Mouse (Mus musculus) 3134 (cell line): Measurements from ENCODE around the gene Bcas2.
"Not testable (repeated sequence)": the region's sequence is repeated elsewhere in the genome, so short reads cannot be mapped to it uniquely, and the experiment has no call there.

Experiments used
- DNase-seq: peaks from one replicate; pipeline ENCODE4 v3.0.0-alpha.2; 2011; ENCODE audit warnings: low spot score; ENCODE audit not compliant: insufficient read length; ENCODE audit errors: extremely low read depth

The Bcas2 gene

GRCm38 (mm10) chr3:103159232-103159900, 12.1 kb upstream of the Bcas2 start:
- DNase-seq = no peak

GRCm38 (mm10) chr3:103169771-103170170, 1.7 kb upstream of the Bcas2 start:
- DNase-seq = no peak

- DNase-seq = no peak
Measured at GRCm38 (mm10) chr3:103172615-103173014, 1.2 kb downstream of the Bcas2 start.

- no peak for DNase-seq
Measured at GRCm38 (mm10) chr3:103176740-103177139, 5.3 kb downstream of the Bcas2 start.

DNA sequence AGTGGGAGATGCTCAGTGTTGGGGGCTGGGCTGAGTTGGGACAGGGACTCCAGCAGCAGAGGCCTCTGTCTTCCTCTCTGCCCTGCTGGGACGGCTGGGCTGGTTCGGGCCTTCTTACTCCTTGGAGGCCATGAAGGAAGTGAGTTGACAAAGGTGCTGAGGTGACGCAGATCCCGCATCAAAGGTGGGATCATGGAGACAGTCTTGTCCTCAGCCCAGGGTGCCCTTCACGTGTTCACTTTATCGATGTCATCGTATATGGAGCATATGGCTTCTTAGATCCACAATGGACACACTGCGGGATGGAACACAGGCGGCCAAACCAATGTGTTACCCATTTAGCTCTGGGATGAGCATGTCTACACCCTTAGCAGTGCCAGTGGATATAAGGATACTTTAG, 8.1 kb downstream of the Bcas2 start:
- no peak for DNase-seq

GRCm38 (mm10) chr3:103181171-103181570, 9.7 kb downstream of the Bcas2 start:
- no peak for DNase-seq

DNA sequence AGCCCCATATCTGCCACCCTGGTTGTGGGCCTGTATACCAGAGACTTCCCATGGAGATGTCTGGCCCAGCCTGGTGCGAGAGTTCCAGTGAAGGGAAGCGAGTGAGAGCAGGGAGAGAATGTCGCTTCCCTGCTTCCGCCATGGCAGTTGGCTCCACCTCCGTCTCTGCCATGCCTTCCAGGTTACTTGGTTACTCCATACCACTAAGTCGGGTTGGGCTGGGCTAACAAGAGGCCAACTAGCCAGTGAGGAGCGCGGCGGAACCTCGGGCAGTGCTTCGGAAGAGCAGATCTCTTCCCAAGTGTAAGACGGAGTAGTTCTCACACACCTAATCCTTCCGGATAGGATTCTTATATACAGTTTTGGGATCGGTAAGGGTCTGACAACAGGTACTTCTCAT, 11.4 kb downstream of the Bcas2 start:
- DNase-seq = no peak

GRCm38 (mm10) chr3:103184467-103184866, 13.0 kb downstream of the Bcas2 start:
- not testable (repeated sequence) for DNase-seq

- no peak for DNase-seq
Measured at GRCm38 (mm10) chr3:103188451-103188850, 17.0 kb downstream of the Bcas2 start.

DNA sequence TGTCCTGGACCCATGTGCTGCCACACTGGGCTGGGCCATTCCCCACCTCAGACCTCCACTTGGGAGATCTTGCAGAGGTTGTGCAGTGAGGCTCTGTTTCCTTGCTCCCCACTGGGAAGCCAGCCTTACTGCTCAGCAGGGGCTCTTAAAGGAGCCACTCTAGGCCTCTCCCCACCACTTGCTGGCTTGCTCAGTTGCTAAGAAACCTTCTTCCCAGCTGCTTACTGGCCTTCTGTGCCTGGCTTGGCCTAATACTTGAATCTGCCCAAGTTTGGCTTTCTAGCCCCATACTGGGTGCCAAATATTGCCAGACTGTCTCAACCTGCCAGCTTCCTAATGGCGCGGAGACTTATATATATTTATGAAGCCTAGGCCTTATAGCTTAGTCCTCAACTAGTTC, 17.4 kb downstream of the Bcas2 start:
- no peak for DNase-seq

- no peak for DNase-seq
Measured at GRCm38 (mm10) chr3:103192161-103192560, 20.7 kb downstream of the Bcas2 start.

GRCm38 (mm10) chr3:103193186-103193585, 21.7 kb downstream of the Bcas2 start:
- no peak for DNase-seq

- DNase-seq = no peak
Measured at GRCm38 (mm10) chr3:103196320-103196823, 24.9 kb downstream of the Bcas2 start.

- no peak for DNase-seq
Measured at GRCm38 (mm10) chr3:103199386-103199785, 27.9 kb downstream of the Bcas2 start.

GRCm38 (mm10) chr3:103201105-103201504, 29.6 kb downstream of the Bcas2 start:
- DNase-seq = not testable (repeated sequence)

DNA sequence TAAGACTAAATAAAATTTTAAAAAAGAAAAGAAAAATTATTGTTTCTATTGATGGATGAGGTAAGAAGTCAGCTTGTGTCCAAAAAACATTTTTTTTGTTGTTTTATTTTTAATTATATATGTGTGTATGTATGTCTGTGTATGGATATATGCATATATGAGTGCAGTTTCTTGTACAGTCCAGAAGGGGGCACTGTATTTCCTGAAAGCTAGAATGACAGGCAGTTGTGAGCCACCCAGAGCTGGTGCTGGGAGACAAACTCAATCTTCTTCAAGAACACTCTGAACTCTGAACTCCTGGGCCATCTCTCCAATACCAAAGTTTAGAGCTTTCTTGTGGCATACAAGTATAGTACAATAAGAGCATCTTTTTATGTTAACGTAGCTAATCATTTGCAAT, 32.1 kb downstream of the Bcas2 start:
- no peak for DNase-seq

DNA sequence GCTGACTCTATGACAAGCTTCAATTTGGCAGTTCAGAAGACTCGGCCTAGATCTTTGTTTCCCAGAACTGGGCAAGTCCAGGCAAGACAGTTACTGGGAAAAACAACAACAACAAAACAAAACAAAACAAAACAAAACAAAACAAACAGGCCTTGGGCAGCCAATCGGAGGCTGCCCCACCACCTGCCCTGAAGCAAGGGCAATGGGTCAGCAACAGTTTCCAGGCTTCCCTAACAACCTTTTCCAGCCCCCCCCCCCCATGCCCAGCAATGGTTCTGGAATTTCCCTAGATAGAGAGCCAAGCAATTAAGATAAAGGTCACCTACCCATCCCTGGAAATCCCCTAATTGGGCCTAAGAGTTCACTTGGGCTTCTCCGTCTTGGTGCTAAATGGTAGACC, 33.0 kb downstream of the Bcas2 start:
- DNase-seq = no peak

GRCm38 (mm10) chr3:103206393-103206792, 34.9 kb downstream of the Bcas2 start:
- DNase-seq = no peak

DNA sequence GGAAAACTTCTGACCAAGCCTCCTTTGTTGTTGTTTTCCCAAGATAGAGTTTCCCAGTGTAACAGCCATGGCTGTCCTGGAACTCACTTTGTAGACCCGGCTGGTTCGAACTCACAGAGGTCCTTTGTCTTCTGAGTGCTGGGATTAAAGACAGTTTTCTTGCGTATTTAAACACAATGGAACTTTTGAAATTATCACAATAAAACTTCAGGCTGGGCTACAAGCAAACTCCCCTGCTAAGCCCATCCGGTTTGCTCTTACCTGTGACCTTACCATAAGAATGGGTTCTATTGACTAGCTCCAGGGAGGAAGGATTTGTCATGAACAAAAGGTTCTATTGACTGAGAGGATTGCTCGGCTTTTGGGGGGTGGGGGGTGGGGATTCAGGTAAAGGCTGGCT, 36.3 kb downstream of the Bcas2 start:
- DNase-seq = no peak

DNA sequence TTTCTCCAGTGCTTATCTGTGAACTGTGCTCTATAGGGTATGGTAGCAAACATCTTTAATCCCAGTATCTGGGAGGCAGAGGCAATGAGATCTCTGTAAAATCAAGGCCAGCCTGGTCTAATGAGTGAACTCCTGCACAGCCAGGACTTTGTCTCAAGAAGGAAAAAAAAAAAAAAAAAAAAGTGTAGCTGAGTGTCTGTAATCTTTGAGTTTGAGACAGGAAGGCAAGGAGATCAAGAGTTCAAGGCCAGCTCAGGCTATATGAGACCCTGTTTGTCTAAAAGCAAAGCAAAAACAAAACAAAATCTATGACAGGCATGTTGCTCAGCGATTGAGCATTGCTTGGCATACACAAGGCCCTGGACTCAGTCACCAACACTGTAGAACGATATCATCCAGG, 36.8 kb downstream of the Bcas2 start:
- DNase-seq = no peak

GRCm38 (mm10) chr3:103211101-103211500, 39.6 kb downstream of the Bcas2 start:
- no peak for DNase-seq

DNA sequence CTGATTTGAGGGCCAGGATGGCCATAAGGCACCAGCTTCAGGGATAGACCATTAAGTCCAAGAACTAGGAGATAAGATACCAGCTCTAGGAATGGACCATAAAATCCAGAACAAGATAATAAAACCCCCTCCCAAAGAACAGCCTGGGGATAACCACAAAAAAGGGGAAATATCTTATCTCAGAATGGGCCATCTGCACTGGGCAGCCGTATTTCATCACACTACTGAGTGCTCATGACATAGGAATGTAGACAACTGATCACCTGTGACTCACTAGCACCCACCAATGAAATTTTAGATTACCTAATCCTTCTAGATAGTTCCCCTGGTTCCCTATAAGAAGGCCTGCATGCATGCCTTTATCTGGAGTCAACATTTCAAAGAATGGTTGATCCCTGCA, 40.7 kb downstream of the Bcas2 start:
- DNase-seq = no peak

DNA sequence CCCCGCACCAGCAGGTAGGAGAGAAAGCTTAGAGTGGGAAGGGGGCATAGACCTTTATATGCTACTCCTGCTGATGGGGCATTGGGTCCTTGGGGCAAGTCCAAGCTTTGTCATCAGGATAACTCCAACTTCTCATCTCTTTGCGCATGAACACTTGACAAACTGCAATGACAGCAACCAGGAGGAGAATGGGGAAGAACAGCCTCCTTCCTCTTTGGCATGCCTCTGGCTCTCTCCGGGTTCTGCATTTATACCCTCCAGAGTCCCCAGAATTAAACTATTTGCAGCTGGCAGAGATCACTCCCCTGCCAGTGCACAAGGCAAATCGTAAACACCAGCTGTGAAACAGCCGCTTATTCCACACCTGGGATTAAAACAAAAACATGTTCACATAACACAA, 42.1 kb downstream of the Bcas2 start:
- DNase-seq = no peak
